Mouse (Mus musculus): ENCODE measurements at regions not wholly inside any gene's neighbourhood (a gene's known extent, or its start where the extent isn't known, plus 50 kb on each side); places are given as distances from the start of the nearest gene placed in this dataset.

- Histone ChIP-seq H3K4me2 (no peak overlapping the region), H3K9ac (no peak overlapping the region), H3K9me3 (no peaks in the 10 kb centered on the region), H3K4me1 (no peaks in the 10 kb centered on the region), H3K4me3 (no peak overlapping the region), H3K36me3 (no peaks in the 10 kb centered on the region), H3K27me3 (no peaks in the 10 kb centered on the region), H3K27ac (no peak overlapping the region)
- no peak for ATAC-seq (ENCODE audit: insufficient number of reproducible peaks, insufficient read depth, low FRiP score, low TSS enrichment, low read depth)
- WGBS = 68% methylated on average over 3 of the region's 3 CpGs
These were observed 156.9 kb upstream of the Prdm1 start for GRCm38 (mm10) chr10:44685215-44685614.

DNA sequence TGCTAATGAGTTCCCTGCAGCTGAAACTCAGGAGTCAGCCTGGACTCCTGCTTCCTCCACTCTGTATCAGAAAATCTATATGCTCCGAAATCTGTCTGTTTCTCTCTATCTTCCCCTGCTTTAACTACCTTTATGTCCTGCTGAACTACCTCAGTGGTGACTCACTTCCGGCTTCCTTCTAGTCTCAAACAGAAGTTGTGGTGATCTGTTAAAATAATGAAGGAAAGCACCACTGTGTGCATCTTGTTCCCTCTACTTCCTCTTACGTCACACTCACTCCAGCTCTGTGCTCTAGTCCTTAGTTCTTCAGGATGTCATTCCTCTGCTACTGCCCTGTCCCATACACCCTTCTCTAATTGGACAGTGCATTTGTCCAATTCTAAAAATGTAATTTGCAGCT lies 148.2 kb upstream of the Prdm1 start:
- Histone ChIP-seq H3K9ac (no peak overlapping the region), H3K9me3 (no peaks in the 10 kb centered on the region), H3K4me3 (no peak overlapping the region), H3K36me3 (no peaks in the 10 kb centered on the region), H3K27ac (no peak overlapping the region), H3K4me1 (no peaks in the 10 kb centered on the region), H3K27me3 (no peaks in the 10 kb centered on the region), H3K4me2 (no peak overlapping the region)
- ATAC-seq (ENCODE audit: insufficient number of reproducible peaks, insufficient read depth, low FRiP score, low TSS enrichment, low read depth) = no peak
- WGBS = 85% methylated on average over 3 of the region's 3 CpGs

DNA sequence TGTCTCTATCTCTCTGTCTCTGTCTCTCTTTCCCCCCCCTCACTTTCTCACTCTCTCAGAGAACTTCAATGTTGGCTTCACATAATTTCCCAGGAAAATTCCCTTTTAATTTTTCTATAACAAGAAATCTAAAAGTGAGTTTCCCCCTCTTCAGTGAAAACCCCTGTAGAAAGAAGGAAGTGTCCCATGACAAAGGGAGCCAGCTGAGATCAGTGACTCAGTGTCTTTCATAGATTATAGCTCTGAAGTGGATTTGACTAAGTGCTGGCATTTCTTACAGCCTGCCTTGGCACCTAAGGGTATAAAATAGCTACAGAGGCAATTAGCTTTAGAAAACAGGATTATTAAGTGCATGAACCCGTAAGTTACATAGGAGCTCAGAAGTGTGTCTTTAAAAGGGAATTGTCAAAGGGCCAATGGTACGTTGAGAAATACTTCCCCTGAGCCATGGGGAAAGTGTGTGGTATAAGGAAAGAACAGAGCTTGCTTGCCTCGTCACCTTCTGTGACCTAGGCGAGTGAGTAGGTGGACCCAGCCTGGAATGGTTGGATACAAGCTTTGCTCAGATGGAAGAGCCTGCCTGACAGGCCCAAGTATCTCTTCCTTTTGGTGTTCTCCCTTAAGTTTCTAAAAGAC lies 137.3 kb upstream of the Prdm1 start:
- H3K4me1 ChIP-seq = no peaks in the 10 kb centered on the region
- no peaks in the 10 kb centered on the region for H3K36me3 ChIP-seq
- ATAC-seq (ENCODE audit: insufficient number of reproducible peaks, insufficient read depth, low FRiP score, low TSS enrichment, low read depth) = no peak
- no peak overlapping the region for H3K4me3 ChIP-seq
- no peak overlapping the region for H3K4me2 ChIP-seq
- no peak overlapping the region for H3K9ac ChIP-seq
- no peaks in the 10 kb centered on the region for H3K9me3 ChIP-seq
- WGBS = 67% methylated on average over 4 of the region's 4 CpGs
- no peaks in the 10 kb centered on the region for H3K27me3 ChIP-seq
- no peak overlapping the region for H3K27ac ChIP-seq

- Histone ChIP-seq H3K4me1 (no peaks in the 10 kb centered on the region), H3K36me3 (no peaks in the 10 kb centered on the region), H3K27me3 (no peaks in the 10 kb centered on the region), H3K4me2 (no peak overlapping the region), H3K9ac (no peak overlapping the region), H3K27ac (no peak overlapping the region), H3K9me3 (no peaks in the 10 kb centered on the region), H3K4me3 (no peak overlapping the region)
- WGBS = 82% methylated on average over 3 of the region's 3 CpGs
- ATAC-seq (ENCODE audit: insufficient number of reproducible peaks, insufficient read depth, low FRiP score, low TSS enrichment, low read depth) = no peak
These were observed 131.2 kb upstream of the Prdm1 start for GRCm38 (mm10) chr10:44659499-44659898.

- no peaks in the 10 kb centered on the region for H3K27me3 ChIP-seq
- WGBS = 69% methylated on average over 5 of the region's 5 CpGs
- no peak for ATAC-seq (ENCODE audit: insufficient number of reproducible peaks, insufficient read depth, low FRiP score, low TSS enrichment, low read depth)
These were observed 125.5 kb upstream of the Prdm1 start for GRCm38 (mm10) chr10:44653761-44654160.

GRCm38 (mm10) chr10:44647021-44647420 lies 118.7 kb upstream of the Prdm1 start:
- Histone ChIP-seq H3K4me1 (no peaks in the 10 kb centered on the region), H3K36me3 (no peaks in the 10 kb centered on the region), H3K4me2 (no peak overlapping the region), H3K9ac (no peak overlapping the region), H3K4me3 (no peak overlapping the region), H3K27me3 (no peaks in the 10 kb centered on the region), H3K27ac (no peak overlapping the region), H3K9me3 (no peaks in the 10 kb centered on the region)
- no peak for ATAC-seq (ENCODE audit: insufficient number of reproducible peaks, insufficient read depth, low FRiP score, low TSS enrichment, low read depth)
- WGBS = 19% methylated on average over 5 of the region's 5 CpGs

More at GRCm38 (mm10) chr10:44653761-44654160, 125.5 kb upstream of the Prdm1 start:
- H3K4me1 ChIP-seq = no peaks in the 10 kb centered on the region
- H3K9ac ChIP-seq = no peak overlapping the region
- H3K9me3 ChIP-seq = no peaks in the 10 kb centered on the region
- no peak overlapping the region for H3K27ac ChIP-seq
- no peak overlapping the region for H3K4me3 ChIP-seq
- no peak overlapping the region for H3K4me2 ChIP-seq
- no peaks in the 10 kb centered on the region for H3K36me3 ChIP-seq

GRCm38 (mm10) chr10:44646615-44647014 lies 118.3 kb upstream of the Prdm1 start:
- no peak for ATAC-seq (ENCODE audit: insufficient number of reproducible peaks, insufficient read depth, low FRiP score, low TSS enrichment, low read depth)
- Histone ChIP-seq H3K9ac (no peak overlapping the region), H3K4me3 (no peak overlapping the region), H3K27me3 (no peaks in the 10 kb centered on the region), H3K4me1 (no peaks in the 10 kb centered on the region), H3K9me3 (no peaks in the 10 kb centered on the region), H3K4me2 (no peak overlapping the region), H3K27ac (no peak overlapping the region), H3K36me3 (no peaks in the 10 kb centered on the region)
- WGBS = 68% methylated on average over 5 of the region's 5 CpGs

GRCm38 (mm10) chr10:44641616-44642015 lies 113.3 kb upstream of the Prdm1 start:
- Histone ChIP-seq H3K9ac (no peak overlapping the region), H3K27me3 (no peaks in the 10 kb centered on the region), H3K4me3 (no peak overlapping the region), H3K36me3 (no peaks in the 10 kb centered on the region), H3K27ac (no peak overlapping the region), H3K9me3 (no peaks in the 10 kb centered on the region), H3K4me2 (no peak overlapping the region), H3K4me1 (no peaks in the 10 kb centered on the region)
- ATAC-seq (ENCODE audit: insufficient number of reproducible peaks, insufficient read depth, low FRiP score, low TSS enrichment, low read depth) = no peak
- 95% methylated on average over 2 of the region's 2 CpGs for WGBS

GRCm38 (mm10) chr10:44640620-44641019 lies 112.3 kb upstream of the Prdm1 start:
- no peak for ATAC-seq (ENCODE audit: insufficient number of reproducible peaks, insufficient read depth, low FRiP score, low TSS enrichment, low read depth)
- Histone ChIP-seq H3K27me3 (no peaks in the 10 kb centered on the region), H3K36me3 (no peaks in the 10 kb centered on the region), H3K27ac (no peak overlapping the region), H3K9me3 (no peaks in the 10 kb centered on the region), H3K4me1 (no peaks in the 10 kb centered on the region), H3K4me3 (no peak overlapping the region), H3K9ac (no peak overlapping the region), H3K4me2 (no peak overlapping the region)
- 87% methylated on average over 8 of the region's 8 CpGs for WGBS

DNA sequence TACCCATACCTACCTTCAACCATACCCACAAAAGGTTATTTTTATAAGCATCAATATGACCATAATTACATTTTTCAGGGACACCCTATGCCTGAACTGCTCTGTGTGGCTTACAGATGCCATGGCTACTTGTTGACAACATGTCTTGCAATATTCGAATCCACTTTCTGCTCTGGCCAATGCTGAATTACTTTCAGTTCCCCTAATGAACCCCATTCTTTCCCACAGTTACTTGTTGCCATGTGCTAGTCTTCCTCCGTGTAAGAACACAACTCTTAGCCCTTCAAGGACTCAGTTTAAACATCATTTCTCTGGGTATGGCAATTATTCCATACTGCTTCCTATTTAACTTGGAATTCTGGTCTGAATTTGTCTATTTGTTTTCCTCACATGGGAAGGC lies 110.4 kb upstream of the Prdm1 start:
- no peaks in the 10 kb centered on the region for H3K36me3 ChIP-seq
- H3K4me1 ChIP-seq = no peaks in the 10 kb centered on the region
- no peaks in the 10 kb centered on the region for H3K27me3 ChIP-seq
- no peak overlapping the region for H3K27ac ChIP-seq
- no peak overlapping the region for H3K4me2 ChIP-seq
- H3K9me3 ChIP-seq = no peaks in the 10 kb centered on the region
- H3K9ac ChIP-seq = no peak overlapping the region
- no peak for ATAC-seq (ENCODE audit: insufficient number of reproducible peaks, insufficient read depth, low FRiP score, low TSS enrichment, low read depth)
- no peak overlapping the region for H3K4me3 ChIP-seq
- 81% methylated on average over 2 of the region's 2 CpGs for WGBS

GRCm38 (mm10) chr10:44636786-44637185 lies 108.5 kb upstream of the Prdm1 start:
- Histone ChIP-seq H3K27me3 (no peaks in the 10 kb centered on the region), H3K4me3 (no peak overlapping the region), H3K27ac (no peak overlapping the region), H3K9ac (no peak overlapping the region), H3K9me3 (no peaks in the 10 kb centered on the region), H3K4me2 (no peak overlapping the region), H3K36me3 (no peaks in the 10 kb centered on the region), H3K4me1 (no peaks in the 10 kb centered on the region)
- no peak for ATAC-seq (ENCODE audit: insufficient number of reproducible peaks, insufficient read depth, low FRiP score, low TSS enrichment, low read depth)
- 85% methylated on average over 3 of the region's 3 CpGs for WGBS

GRCm38 (mm10) chr10:44636061-44636460 lies 107.8 kb upstream of the Prdm1 start:
- no peaks in the 10 kb centered on the region for H3K36me3 ChIP-seq
- no peak for ATAC-seq (ENCODE audit: insufficient number of reproducible peaks, insufficient read depth, low FRiP score, low TSS enrichment, low read depth)

More at GRCm38 (mm10) chr10:44636061-44636460, 107.8 kb upstream of the Prdm1 start:
- Histone ChIP-seq H3K27me3 (no peaks in the 10 kb centered on the region), H3K9ac (no peak overlapping the region), H3K4me3 (no peak overlapping the region), H3K4me2 (no peak overlapping the region), H3K9me3 (no peaks in the 10 kb centered on the region), H3K27ac (no peak overlapping the region), H3K4me1 (no peaks in the 10 kb centered on the region)
